Mouse (Mus musculus): ENCODE results near the gene Bola3. TPM values are rescaled to one million over a fixed set of nuclear protein-coding genes. Genes with fewer than 3 reads are reported as not detected.
A peak's percentile ranks its signal among the peaks of the same experiment; 100 is the strongest.

Gene Bola3
- polyA plus RNA-seq (2015; fragmentation: Nextera tagmentation; extraction: Ambion mirVana): 233 and 264 TPM in 2 replicates

DNA sequence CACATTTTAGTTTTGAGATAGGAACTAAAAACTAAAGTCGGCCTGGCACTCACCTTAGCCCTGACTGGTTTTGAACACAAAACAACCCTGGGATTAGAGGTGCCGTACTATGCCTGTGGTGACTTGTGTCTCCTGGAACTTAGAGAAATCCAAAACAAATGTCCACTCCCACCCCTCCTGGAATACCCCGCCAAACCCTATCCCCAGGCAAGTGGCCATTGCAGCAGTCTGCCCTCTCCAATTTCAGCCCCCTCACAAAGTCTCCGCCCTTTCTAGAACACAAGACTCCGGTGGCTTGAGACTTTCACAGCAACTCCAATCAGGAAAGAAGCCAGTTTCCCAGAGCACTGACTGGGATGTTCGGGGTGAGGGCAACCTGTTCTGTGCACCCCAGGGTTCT, at the start of gene Bola3:
Gene Bola3 (plus strand): TSS at position 275 of the 400 bp plus-strand sequence.
- Histone ChIP-seq H3K9ac (peak within 1 kb of the TSS; percentile 96), H3K9me3 (no peaks in the 10 kb centered on the region), H3K4me1 (peaks cover 24% of the 10 kb centered on the region), H3K4me3 (peak within 1 kb of the TSS; percentile 89), H3K4me2 (peak within 1 kb of the TSS; percentile 93), H3K27me3 (replicated peaks) (no peaks in the 10 kb centered on the region), H3K36me3 (peaks cover 25% of the 10 kb centered on the region), H3K27ac (replicated peaks) (peak within 1 kb of the TSS; percentile 51)
- no peak for ATAC-seq (ENCODE audit: extremely low read depth, insufficient number of reproducible peaks, low FRiP score, low TSS enrichment)
- 36% methylated on average over 6 of the region's 6 CpGs for WGBS

DNA sequence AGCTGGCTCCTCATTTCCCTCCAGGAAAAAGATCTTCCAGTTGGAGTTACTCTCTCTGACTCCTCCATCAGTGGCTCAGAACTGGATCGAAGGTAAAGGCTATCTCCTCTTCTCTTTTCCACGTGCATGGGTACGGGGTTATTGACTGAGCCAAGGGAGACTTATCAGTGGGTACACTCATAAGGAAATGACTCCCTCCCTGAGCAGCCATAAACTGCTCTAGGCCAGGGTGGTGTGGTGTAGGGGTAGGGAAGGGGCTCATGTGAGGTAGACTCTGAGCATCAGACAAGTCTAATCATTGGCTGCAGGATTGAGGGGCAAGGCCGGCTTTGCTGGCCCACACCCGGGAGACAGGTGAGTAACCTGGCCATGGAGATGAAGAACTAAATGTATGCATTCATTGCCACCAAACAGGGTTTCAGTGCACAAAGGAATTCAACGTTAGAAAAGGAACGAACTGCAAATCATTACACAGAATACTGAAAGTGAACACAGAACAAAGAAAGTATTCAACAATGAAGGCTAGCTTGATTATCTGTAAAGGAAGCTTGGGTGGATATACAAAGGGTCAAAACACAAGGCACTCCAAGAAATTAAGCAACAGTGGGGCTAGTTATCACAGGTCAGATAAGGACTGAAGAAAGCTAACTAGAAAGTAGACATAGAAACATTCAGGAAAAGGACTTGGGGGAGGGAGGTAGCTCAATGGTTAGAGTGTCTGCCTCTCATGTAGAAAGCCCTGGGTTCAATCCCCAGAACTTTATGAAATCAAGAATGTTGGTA, 48.3 kb upstream of the Bola3 start:
- Histone ChIP-seq H3K27me3 (replicated peaks) (no peaks in the 10 kb centered on the region), H3K9me3 (no peaks in the 10 kb centered on the region), H3K4me1 (no peaks in the 10 kb centered on the region), H3K4me2 (no peak overlapping the region), H3K4me3 (no peak overlapping the region), H3K27ac (replicated peaks) (no peak overlapping the region), H3K36me3 (peaks cover 6% of the 10 kb centered on the region; the same call in 1 of the 2 replicates), H3K9ac (no peak overlapping the region)
- WGBS: 66% methylated on average over 7 of the region's 7 CpGs
- no peak for ATAC-seq (ENCODE audit: extremely low read depth, insufficient number of reproducible peaks, low FRiP score, low TSS enrichment)

DNA sequence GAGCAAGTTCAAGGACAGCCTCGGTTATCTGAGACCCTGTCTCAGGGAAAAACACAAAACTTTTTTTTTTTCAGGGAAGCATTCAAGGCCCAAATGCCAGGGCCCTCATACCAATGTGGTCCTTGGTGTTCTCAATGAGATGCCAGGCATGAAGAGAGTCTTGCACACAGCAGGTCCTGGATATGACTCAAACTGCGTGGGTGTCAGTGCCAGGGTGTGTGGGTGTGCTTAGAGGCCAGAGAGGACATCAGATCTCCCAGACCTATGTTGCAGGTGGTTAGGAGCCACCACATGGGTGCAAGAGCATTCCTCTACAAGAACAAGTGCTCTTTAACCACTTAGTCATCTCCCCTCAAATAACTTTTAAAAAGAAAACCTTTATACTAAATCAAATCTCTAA, 47.7 kb upstream of the Bola3 start:
- Histone ChIP-seq H3K4me3 (no peak overlapping the region), H3K36me3 (peaks cover 12% of the 10 kb centered on the region), H3K27ac (replicated peaks) (no peak overlapping the region), H3K9ac (no peak overlapping the region), H3K27me3 (replicated peaks) (no peaks in the 10 kb centered on the region), H3K9me3 (no peaks in the 10 kb centered on the region), H3K4me1 (no peaks in the 10 kb centered on the region), H3K4me2 (no peak overlapping the region)
- 75% methylated on average over 2 of the region's 2 CpGs for WGBS
- ATAC-seq (ENCODE audit: extremely low read depth, insufficient number of reproducible peaks, low FRiP score, low TSS enrichment): no peak

DNA sequence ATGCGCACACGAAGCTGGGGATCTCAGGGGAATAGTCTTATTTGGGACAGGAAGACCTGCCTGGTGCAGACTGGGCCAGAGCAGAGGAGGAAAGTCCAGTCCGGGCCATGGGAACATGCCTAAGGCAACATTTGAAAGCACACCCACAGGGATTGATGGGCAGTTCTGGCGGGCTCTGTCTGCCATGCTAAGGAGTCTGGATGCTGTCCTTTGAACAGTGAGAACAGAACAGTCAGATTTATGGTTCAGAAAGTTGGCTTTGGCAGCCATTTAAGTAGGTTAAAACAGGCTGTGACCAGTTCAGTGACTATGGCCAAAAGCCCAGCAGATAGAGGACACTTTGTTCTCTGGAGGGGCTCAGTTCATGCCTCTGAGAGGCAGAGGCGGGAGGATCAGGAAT, 46.7 kb upstream of the Bola3 start:
- 71% methylated on average over 5 of the region's 5 CpGs for WGBS
- ATAC-seq (ENCODE audit: extremely low read depth, insufficient number of reproducible peaks, low FRiP score, low TSS enrichment): no peak

DNA sequence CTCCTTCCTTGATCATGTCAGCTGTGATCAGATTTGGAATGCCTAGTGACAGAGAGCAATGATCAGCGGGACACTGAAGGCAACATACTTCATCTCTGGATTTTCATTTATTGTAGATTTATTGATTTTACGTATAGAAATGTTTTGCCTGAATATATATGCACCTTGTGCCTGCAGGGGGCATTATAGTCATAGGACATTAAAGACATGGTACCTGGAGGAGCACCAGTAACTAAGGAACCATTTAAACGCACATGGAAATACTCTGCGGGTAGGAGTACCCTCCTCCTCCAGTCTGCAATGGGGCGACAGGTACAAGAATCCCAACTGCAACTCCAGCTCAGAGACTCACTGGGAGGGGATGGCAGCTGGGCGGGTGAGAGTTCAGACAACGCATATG, 39.9 kb upstream of the Bola3 start:
- no peak for ATAC-seq (ENCODE audit: extremely low read depth, insufficient number of reproducible peaks, low FRiP score, low TSS enrichment)
- WGBS: 92% methylated on average over 7 of the region's 7 CpGs
- H3K4me3 ChIP-seq: no peak overlapping the region

More for the DNA sequence above, 46.7 kb upstream of the Bola3 start:
- Histone ChIP-seq H3K4me2 (no peak overlapping the region), H3K4me3 (no peak overlapping the region), H3K9ac (no peak overlapping the region), H3K9me3 (no peaks in the 10 kb centered on the region), H3K27me3 (replicated peaks) (no peaks in the 10 kb centered on the region), H3K27ac (replicated peaks) (no peak overlapping the region), H3K36me3 (peaks cover 22% of the 10 kb centered on the region), H3K4me1 (no peaks in the 10 kb centered on the region)

DNA sequence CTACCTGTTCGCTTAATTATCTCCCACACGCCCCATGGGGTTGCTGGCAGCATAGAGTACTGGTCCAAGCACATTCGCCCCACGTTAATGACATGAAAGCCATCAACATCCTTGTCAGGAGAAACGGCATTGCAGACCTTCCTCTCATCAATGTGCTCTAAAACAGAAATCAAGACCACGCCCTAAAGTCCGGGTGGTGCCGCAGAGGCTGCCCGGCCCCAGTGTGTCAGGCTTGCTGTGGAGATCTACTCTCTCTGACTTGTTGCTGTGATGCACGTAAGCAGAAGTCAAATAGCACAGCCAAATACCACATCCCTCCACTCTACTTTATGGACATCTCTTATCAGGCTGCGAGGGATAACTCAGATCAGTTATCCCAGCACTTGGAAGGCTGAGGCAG, 37.7 kb upstream of the Bola3 start:
- no peak overlapping the region for H3K27ac ChIP-seq (replicated peaks)
- ATAC-seq (ENCODE audit: extremely low read depth, insufficient number of reproducible peaks, low FRiP score, low TSS enrichment): no peak
- no peak overlapping the region for H3K4me2 ChIP-seq
- no peak overlapping the region for H3K9ac ChIP-seq
- H3K27me3 ChIP-seq (replicated peaks): no peaks in the 10 kb centered on the region
- H3K9me3 ChIP-seq: no peaks in the 10 kb centered on the region
- peaks cover 4% of the 10 kb centered on the region; the same call in 1 of the 2 replicates for H3K4me1 ChIP-seq
- H3K4me3 ChIP-seq: no peak overlapping the region
- WGBS: 84% methylated on average over 11 of the region's 11 CpGs
- peaks cover 59% of the 10 kb centered on the region for H3K36me3 ChIP-seq

More for the DNA sequence above, 39.9 kb upstream of the Bola3 start:
- H3K27ac ChIP-seq (replicated peaks): no peak overlapping the region
- no peak overlapping the region for H3K9ac ChIP-seq
- H3K36me3 ChIP-seq: peaks cover 71% of the 10 kb centered on the region
- no peaks in the 10 kb centered on the region for H3K4me1 ChIP-seq
- no peaks in the 10 kb centered on the region for H3K27me3 ChIP-seq (replicated peaks)
- no peaks in the 10 kb centered on the region for H3K9me3 ChIP-seq
- H3K4me2 ChIP-seq: no peak overlapping the region

DNA sequence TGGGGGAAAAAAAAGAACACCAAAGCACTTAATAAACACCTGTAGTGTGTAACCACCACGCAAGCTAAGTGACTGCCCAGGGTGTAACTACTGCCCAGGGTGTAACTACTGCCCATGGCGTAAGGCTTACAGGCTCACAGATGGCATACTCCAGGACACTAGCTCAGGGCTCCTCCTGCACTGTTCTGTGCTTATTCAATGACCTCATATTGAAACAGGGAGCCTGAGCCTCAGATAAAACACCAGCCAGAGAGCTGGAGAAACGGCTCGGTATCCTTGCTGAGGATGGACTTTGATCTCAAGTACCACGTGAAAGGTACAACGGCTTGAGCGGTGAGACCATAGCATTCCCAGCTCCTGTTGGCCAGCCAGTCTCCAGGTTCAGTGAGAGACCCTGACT, 36.9 kb upstream of the Bola3 start:
- H3K27me3 ChIP-seq (replicated peaks): no peaks in the 10 kb centered on the region
- no peak for ATAC-seq (ENCODE audit: extremely low read depth, insufficient number of reproducible peaks, low FRiP score, low TSS enrichment)
- no peak overlapping the region for H3K4me3 ChIP-seq
- H3K4me2 ChIP-seq: no peak overlapping the region
- H3K36me3 ChIP-seq: peaks cover 51% of the 10 kb centered on the region
- no peak overlapping the region for H3K9ac ChIP-seq
- H3K4me1 ChIP-seq: peaks cover 12% of the 10 kb centered on the region
- 70% methylated on average over 7 of the region's 7 CpGs for WGBS
- H3K9me3 ChIP-seq: no peaks in the 10 kb centered on the region
- H3K27ac ChIP-seq (replicated peaks): no peak overlapping the region

DNA sequence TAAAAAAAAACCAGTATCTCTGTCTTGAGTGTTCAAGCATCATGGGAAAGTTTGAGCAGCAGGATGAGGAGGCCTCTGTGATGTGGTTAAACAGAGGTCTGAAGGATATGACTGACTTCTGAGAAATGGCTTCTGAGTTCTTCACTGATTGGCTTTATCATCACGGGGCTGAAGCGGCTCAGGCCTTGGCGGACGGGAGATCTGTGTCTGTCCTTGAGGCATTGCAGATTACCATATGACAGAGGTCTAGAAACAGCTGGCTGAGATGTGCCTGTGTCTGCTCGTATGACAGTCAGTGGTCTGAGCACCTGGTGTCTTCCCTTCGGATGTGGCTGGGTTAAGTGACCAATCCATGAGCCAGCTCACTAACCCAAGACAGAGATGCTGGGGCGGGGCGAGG, 36.4 kb upstream of the Bola3 start:
- H3K9me3 ChIP-seq: no peaks in the 10 kb centered on the region
- H3K9ac ChIP-seq: no peak overlapping the region
- H3K27ac ChIP-seq (replicated peaks): no peak overlapping the region
- peaks cover 12% of the 10 kb centered on the region for H3K4me1 ChIP-seq
- ATAC-seq (ENCODE audit: extremely low read depth, insufficient number of reproducible peaks, low FRiP score, low TSS enrichment): no peak
- no peak overlapping the region for H3K4me3 ChIP-seq
- no peak overlapping the region for H3K4me2 ChIP-seq
- H3K27me3 ChIP-seq (replicated peaks): no peaks in the 10 kb centered on the region
- 66% methylated on average over 8 of the region's 8 CpGs for WGBS
- peaks cover 47% of the 10 kb centered on the region for H3K36me3 ChIP-seq

DNA sequence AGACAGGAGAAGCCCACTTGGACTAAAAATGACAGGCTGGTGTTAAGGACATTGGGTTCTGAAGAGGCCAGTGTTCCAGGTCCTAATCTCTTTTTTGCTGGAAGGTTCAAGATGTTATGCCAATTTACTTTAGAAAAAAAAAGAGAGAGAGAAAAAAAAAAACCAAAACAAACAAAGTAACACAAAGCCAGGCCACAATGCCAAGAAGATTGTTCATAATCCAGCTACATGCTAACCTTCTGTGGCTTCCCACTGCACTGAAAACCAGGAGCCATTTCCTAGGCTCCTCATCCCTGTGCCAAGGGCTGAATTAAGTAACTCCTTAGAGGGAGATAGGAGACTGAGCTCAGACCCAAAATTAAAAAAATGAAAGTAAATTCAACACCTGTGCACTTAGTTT, 33.7 kb upstream of the Bola3 start:
- Histone ChIP-seq H3K9ac (no peak overlapping the region), H3K4me3 (no peak overlapping the region), H3K4me2 (0 out of 2 replicates have a peak overlapping the region, but pooled peaks have one; percentile 97), H3K4me1 (peaks cover 12% of the 10 kb centered on the region), H3K36me3 (peaks cover 29% of the 10 kb centered on the region), H3K27me3 (replicated peaks) (no peaks in the 10 kb centered on the region), H3K27ac (replicated peaks) (no peak overlapping the region), H3K9me3 (no peaks in the 10 kb centered on the region)
- no peak for ATAC-seq (ENCODE audit: extremely low read depth, insufficient number of reproducible peaks, low FRiP score, low TSS enrichment)

DNA sequence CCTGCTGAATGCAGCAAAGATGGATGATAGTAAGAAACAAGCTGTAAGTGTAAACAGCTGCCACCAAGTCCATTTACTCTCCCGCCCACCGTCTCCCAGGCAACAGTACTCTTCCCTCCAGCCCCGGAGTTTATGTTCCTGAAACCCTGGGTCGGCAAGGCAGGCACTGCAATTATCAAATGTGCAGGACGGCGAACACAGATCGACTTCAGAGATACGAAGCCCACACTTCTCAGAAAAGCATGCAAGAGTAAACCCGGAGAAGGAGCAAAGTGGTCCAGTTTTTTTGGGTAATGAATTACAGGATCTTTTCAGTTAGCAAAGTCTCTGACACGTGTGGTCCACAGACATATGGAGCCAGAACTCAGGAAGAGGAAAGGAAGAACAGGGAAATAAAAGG, 32.9 kb upstream of the Bola3 start:
- Histone ChIP-seq H3K27me3 (replicated peaks) (no peaks in the 10 kb centered on the region), H3K4me3 (peak overlapping the region; percentile 97), H3K36me3 (peaks cover 22% of the 10 kb centered on the region), H3K4me1 (peaks cover 12% of the 10 kb centered on the region), H3K9me3 (no peaks in the 10 kb centered on the region), H3K4me2 (peak overlapping the region; percentile 97), H3K9ac (peak overlapping the region; percentile 90), H3K27ac (replicated peaks) (no peak overlapping the region)
- no peak for ATAC-seq (ENCODE audit: extremely low read depth, insufficient number of reproducible peaks, low FRiP score, low TSS enrichment)
- WGBS: 20% methylated on average over 10 of the region's 10 CpGs

DNA sequence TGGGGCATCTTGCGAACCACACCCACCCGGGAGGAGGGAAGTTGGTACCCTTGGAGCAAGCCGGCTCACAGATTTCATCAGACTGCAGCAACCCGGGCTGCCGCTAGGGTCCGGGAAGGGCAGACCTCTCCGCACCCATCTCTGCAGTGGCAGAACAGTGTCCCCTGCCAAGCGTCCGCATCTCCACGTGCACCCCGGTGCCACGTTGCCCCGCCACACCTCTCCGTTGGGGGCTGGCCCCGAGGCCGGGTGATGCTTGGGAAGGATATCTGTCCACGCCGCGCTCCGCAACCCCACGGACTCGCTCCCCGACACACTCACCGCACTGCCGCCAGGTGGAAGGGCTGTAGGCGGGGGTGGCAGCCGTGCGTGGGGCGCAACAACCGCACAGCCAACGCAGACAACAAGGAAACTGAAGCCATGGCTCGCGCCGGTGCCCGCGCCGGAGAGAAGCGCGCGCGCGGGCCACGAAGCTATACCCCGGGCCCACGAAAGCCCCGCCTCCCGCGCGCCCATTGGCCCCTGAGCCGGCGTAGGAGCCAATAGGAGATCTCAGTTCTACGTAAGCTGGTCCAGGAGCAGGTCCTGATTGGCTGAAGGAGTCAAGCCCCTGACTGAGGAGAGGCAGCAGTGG, 31.7 kb upstream of the Bola3 start:
- WGBS: under 1% methylated on average over 52 of the region's 52 CpGs

More for the DNA sequence above, 31.7 kb upstream of the Bola3 start:
- Histone ChIP-seq H3K4me1 (peaks cover 12% of the 10 kb centered on the region), H3K9ac (peak overlapping the region; percentile 90), H3K27me3 (replicated peaks) (no peaks in the 10 kb centered on the region), H3K4me2 (peak overlapping the region; percentile 97), H3K27ac (replicated peaks) (no peak overlapping the region; the same call in 1 of the 2 replicates), H3K4me3 (peak overlapping the region; percentile 97), H3K36me3 (peaks cover 10% of the 10 kb centered on the region; the same call in 1 of the 2 replicates), H3K9me3 (no peaks in the 10 kb centered on the region)
- ATAC-seq (ENCODE audit: extremely low read depth, insufficient number of reproducible peaks, low FRiP score, low TSS enrichment): peak; percentile 94
